Mouse (Mus musculus): Measurements from ENCODE around the gene Cntf. TPM values are rescaled to one million over a fixed set of nuclear protein-coding genes. Genes with fewer than 3 reads are reported as not detected.
A peak's percentile ranks its signal among the peaks of the same experiment; 100 is the strongest.

Gene Cntf
- polyA plus RNA-seq, 1 experiment from 2014 or later = 1.1 TPM

- H3K27ac ChIP-seq (ENCODE audit: low read depth, low read length) = no peak overlapping the region
- 85% methylated on average over 3 of the region's 3 CpGs for WGBS
- no peaks in the 10 kb centered on the region for H3K36me3 ChIP-seq (ENCODE audit: control insufficient read depth, insufficient read depth, low read length)
- H3K4me2 ChIP-seq (replicated peaks; ENCODE audit: low read depth, low read length) = no peak overlapping the region
- no peaks in the 10 kb centered on the region for H3K27me3 ChIP-seq (ENCODE audit: control insufficient read depth, insufficient read depth, low read length)
- no peak for ATAC-seq (ENCODE audit: low FRiP score)
- H3K4me3 ChIP-seq (ENCODE audit: low read depth, low read length) = no peak overlapping the region
- no peak for DNase-seq (ENCODE audit: low spot score)
- H3K9ac ChIP-seq (ENCODE audit: low read depth, low read length) = no peak overlapping the region
- H3K4me1 ChIP-seq (replicated peaks; ENCODE audit: control insufficient read depth, insufficient read depth, low read length) = no peaks in the 10 kb centered on the region
- no peaks in the 10 kb centered on the region for H3K9me3 ChIP-seq (ENCODE audit: control insufficient read depth, low read length)
Measured at GRCm38 (mm10) chr19:12799081-12799480, 33.6 kb upstream of the Cntf start.

- Histone ChIP-seq H3K4me1 (replicated peaks; ENCODE audit: control insufficient read depth, insufficient read depth, low read length) (no peaks in the 10 kb centered on the region), H3K36me3 (ENCODE audit: control insufficient read depth, insufficient read depth, low read length) (no peaks in the 10 kb centered on the region), H3K4me2 (replicated peaks; ENCODE audit: low read depth, low read length) (no peak overlapping the region), H3K27me3 (ENCODE audit: control insufficient read depth, insufficient read depth, low read length) (no peaks in the 10 kb centered on the region), H3K9me3 (ENCODE audit: control insufficient read depth, low read length) (no peaks in the 10 kb centered on the region), H3K27ac (ENCODE audit: low read depth, low read length) (no peak overlapping the region), H3K4me3 (ENCODE audit: low read depth, low read length) (no peak overlapping the region), H3K9ac (ENCODE audit: low read depth, low read length) (no peak overlapping the region)
- WGBS = 85% methylated on average over 4 of the region's 4 CpGs
- DNase-seq (ENCODE audit: low spot score) (no peak), ATAC-seq (ENCODE audit: low FRiP score) (no peak)
Measured at GRCm38 (mm10) chr19:12798404-12798803, 33.0 kb upstream of the Cntf start.

- Histone ChIP-seq H3K36me3 (ENCODE audit: control insufficient read depth, insufficient read depth, low read length) (no peaks in the 10 kb centered on the region), H3K4me3 (ENCODE audit: low read depth, low read length) (peak overlapping the region; percentile 81), H3K27me3 (ENCODE audit: control insufficient read depth, insufficient read depth, low read length) (no peaks in the 10 kb centered on the region), H3K4me2 (replicated peaks; ENCODE audit: low read depth, low read length) (peak overlapping the region; percentile 69), H3K9ac (ENCODE audit: low read depth, low read length) (peak overlapping the region; percentile 61), H3K4me1 (replicated peaks; ENCODE audit: control insufficient read depth, insufficient read depth, low read length) (no peaks in the 10 kb centered on the region), H3K9me3 (ENCODE audit: control insufficient read depth, low read length) (no peaks in the 10 kb centered on the region), H3K27ac (ENCODE audit: low read depth, low read length) (no peak overlapping the region)
- 2% methylated on average over 7 of the region's 7 CpGs for WGBS
- DNase-seq (ENCODE audit: low spot score) (peak; percentile 22), ATAC-seq (ENCODE audit: low FRiP score) (no peak)
Measured at GRCm38 (mm10) chr19:12797071-12797470, 31.6 kb upstream of the Cntf start.

- Histone ChIP-seq H3K36me3 (ENCODE audit: control insufficient read depth, insufficient read depth, low read length) (no peaks in the 10 kb centered on the region), H3K9ac (ENCODE audit: low read depth, low read length) (peak overlapping the region; percentile 61), H3K4me1 (replicated peaks; ENCODE audit: control insufficient read depth, insufficient read depth, low read length) (no peaks in the 10 kb centered on the region), H3K4me2 (replicated peaks; ENCODE audit: low read depth, low read length) (peak overlapping the region; percentile 69), H3K4me3 (ENCODE audit: low read depth, low read length) (peak overlapping the region; percentile 81), H3K27ac (ENCODE audit: low read depth, low read length) (peak overlapping the region; percentile 81), H3K9me3 (ENCODE audit: control insufficient read depth, low read length) (no peaks in the 10 kb centered on the region), H3K27me3 (ENCODE audit: control insufficient read depth, insufficient read depth, low read length) (no peaks in the 10 kb centered on the region)
- DNase-seq (ENCODE audit: low spot score) (peak; percentile 63), ATAC-seq (ENCODE audit: low FRiP score) (peak; percentile 17)
- 0% methylated on average over 29 of the region's 29 CpGs for WGBS
Measured at GRCm38 (mm10) chr19:12796328-12796931, 31.0 kb upstream of the Cntf start.

- under 1% methylated on average over 44 of the region's 76 CpGs for WGBS
- no peaks in the 10 kb centered on the region for H3K9me3 ChIP-seq (ENCODE audit: control insufficient read depth, low read length)
- ATAC-seq (ENCODE audit: low FRiP score) = peak; percentile 95
- peak within 1 kb of the TSS; percentile 97 for H3K9ac ChIP-seq (ENCODE audit: low read depth, low read length)
- H3K4me3 ChIP-seq (ENCODE audit: low read depth, low read length) = peak within 1 kb of the TSS; percentile 81
- no peaks in the 10 kb centered on the region for H3K27me3 ChIP-seq (ENCODE audit: control insufficient read depth, insufficient read depth, low read length)
- peak; percentile 97 for DNase-seq (ENCODE audit: low spot score)
- H3K4me1 ChIP-seq (replicated peaks; ENCODE audit: control insufficient read depth, insufficient read depth, low read length) = no peaks in the 10 kb centered on the region; the same call in 1 of the 2 replicates
- peak within 1 kb of the TSS; percentile 69 for H3K4me2 ChIP-seq (replicated peaks; ENCODE audit: low read depth, low read length)
- H3K36me3 ChIP-seq (ENCODE audit: control insufficient read depth, insufficient read depth, low read length) = no peaks in the 10 kb centered on the region
- peak within 1 kb of the TSS; percentile 99 for H3K27ac ChIP-seq (ENCODE audit: low read depth, low read length)
Measured at GRCm38 (mm10) chr19:12795511-12796327, 30.3 kb upstream of the Cntf start, which contains the start of the genes Zfp91 and Lpxn. Gene Zfp91 (minus strand): TSS chr19:12796126. Gene Lpxn (plus strand): TSS chr19:12796193.

GRCm38 (mm10) chr19:12795110-12795509 is 29.7 kb upstream of the Cntf start:
- ATAC-seq (ENCODE audit: low FRiP score) (peak; percentile 55), DNase-seq (ENCODE audit: low spot score) (no peak)
- Histone ChIP-seq H3K4me1 (replicated peaks; ENCODE audit: control insufficient read depth, insufficient read depth, low read length) (no peaks in the 10 kb centered on the region; the same call in 1 of the 2 replicates), H3K36me3 (ENCODE audit: control insufficient read depth, insufficient read depth, low read length) (no peaks in the 10 kb centered on the region), H3K4me2 (replicated peaks; ENCODE audit: low read depth, low read length) (peak overlapping the region; percentile 50; the same call in 1 of the 2 replicates), H3K27ac (ENCODE audit: low read depth, low read length) (peak overlapping the region; percentile 99), H3K27me3 (ENCODE audit: control insufficient read depth, insufficient read depth, low read length) (no peaks in the 10 kb centered on the region), H3K4me3 (ENCODE audit: low read depth, low read length) (peak overlapping the region; percentile 81), H3K9me3 (ENCODE audit: control insufficient read depth, low read length) (no peaks in the 10 kb centered on the region), H3K9ac (ENCODE audit: low read depth, low read length) (peak overlapping the region; percentile 97)
- 0% methylated on average over 21 of the region's 63 CpGs for WGBS

- Histone ChIP-seq H3K4me2 (replicated peaks; ENCODE audit: low read depth, low read length) (peak overlapping the region; percentile 50), H3K9ac (ENCODE audit: low read depth, low read length) (peak overlapping the region; percentile 97), H3K4me1 (replicated peaks; ENCODE audit: control insufficient read depth, insufficient read depth, low read length) (no peaks in the 10 kb centered on the region; the same call in 1 of the 2 replicates), H3K36me3 (ENCODE audit: control insufficient read depth, insufficient read depth, low read length) (no peaks in the 10 kb centered on the region), H3K9me3 (ENCODE audit: control insufficient read depth, low read length) (no peaks in the 10 kb centered on the region), H3K4me3 (ENCODE audit: low read depth, low read length) (peak overlapping the region; percentile 81), H3K27ac (ENCODE audit: low read depth, low read length) (peak overlapping the region; percentile 99), H3K27me3 (ENCODE audit: control insufficient read depth, insufficient read depth, low read length) (no peaks in the 10 kb centered on the region)
- ATAC-seq (ENCODE audit: low FRiP score) = peak; percentile 69
- 1% methylated on average over 39 of the region's 39 CpGs for WGBS
- peak; percentile 90 for DNase-seq (ENCODE audit: low spot score)
Measured at GRCm38 (mm10) chr19:12794056-12795044, 28.9 kb upstream of the Cntf start.

GRCm38 (mm10) chr19:12792374-12792773 is 26.9 kb upstream of the Cntf start:
- no peaks in the 10 kb centered on the region for H3K9me3 ChIP-seq (ENCODE audit: control insufficient read depth, low read length)
- H3K4me1 ChIP-seq (replicated peaks; ENCODE audit: control insufficient read depth, insufficient read depth, low read length) = no peaks in the 10 kb centered on the region; the same call in 1 of the 2 replicates
- no peak for ATAC-seq (ENCODE audit: low FRiP score)
- no peaks in the 10 kb centered on the region for H3K36me3 ChIP-seq (ENCODE audit: control insufficient read depth, insufficient read depth, low read length)
- no peak overlapping the region for H3K27ac ChIP-seq (ENCODE audit: low read depth, low read length)
- H3K27me3 ChIP-seq (ENCODE audit: control insufficient read depth, insufficient read depth, low read length) = no peaks in the 10 kb centered on the region
- no peak for DNase-seq (ENCODE audit: low spot score)
- H3K9ac ChIP-seq (ENCODE audit: low read depth, low read length) = no peak overlapping the region
- H3K4me2 ChIP-seq (replicated peaks; ENCODE audit: low read depth, low read length) = no peak overlapping the region
- no peak overlapping the region for H3K4me3 ChIP-seq (ENCODE audit: low read depth, low read length)

All from hindbrain, embryonic 11.5 days (tissue).